In the genomic region with DNA sequence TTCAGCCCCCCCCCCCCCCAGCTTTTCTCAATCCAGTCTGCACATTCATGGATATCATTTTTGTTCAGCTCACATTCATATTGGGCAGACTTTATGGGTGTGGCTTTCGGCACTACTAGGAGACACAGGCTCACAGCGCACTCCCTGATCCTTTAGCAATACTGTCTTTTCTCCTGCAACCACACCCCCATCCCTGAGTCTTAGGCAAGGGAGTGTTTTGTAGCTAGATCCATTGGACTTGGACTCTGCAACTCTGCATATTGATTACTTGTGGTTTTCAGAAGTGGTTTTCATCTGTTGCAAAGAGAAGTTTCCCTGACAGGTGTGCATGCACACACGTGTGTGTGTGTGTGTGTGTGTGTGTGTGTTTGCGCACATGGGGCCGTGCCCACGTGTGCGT, we compare ENCODE assay signal across 14 mouse cellular contexts.
"Had no signal": no experiment of that assay in that cellular context is flagged by ENCODE, and none has a peak within 500 bp of the region (broad histone marks: within the 10 kb centered on the region; RNA-seq: fewer than 3 reads in every experiment).

No protein-coding gene starts in this region.

- H3K36me3 ChIP-seq: limb, embryonic 10.5 days; limb, embryonic 13.5 days; liver, embryonic 13.5 days had no signal

- H3K9me3 ChIP-seq: limb, embryonic 10.5 days; limb, embryonic 13.5 days; liver, embryonic 13.5 days; megakaryocyte, embryonic 14.5 days had no signal

- H3K4me3 ChIP-seq: layer of hippocampus, adult 2 months; limb, embryonic 10.5 days; limb, embryonic 13.5 days; liver, embryonic 13.5 days had no signal

- H3K4me2 ChIP-seq: liver, embryonic 13.5 days; lung, embryonic 14.5 days; midbrain, embryonic 11.5 days had no signal

- H3K9ac ChIP-seq: limb, embryonic 13.5 days; liver, embryonic 13.5 days; lung, embryonic 14.5 days had no signal

- H3K27me3 ChIP-seq: limb, embryonic 13.5 days; liver, embryonic 13.5 days; megakaryocyte, embryonic 14.5 days had no signal

- H3K27ac ChIP-seq: layer of hippocampus, adult 2 months; limb, embryonic 10.5 days; limb, embryonic 13.5 days had no signal

- DNase-seq: kidney, adult 18-20 months; kidney, adult 9 months; kidney, postnatal 25 days; layer of hippocampus, adult 9-11 months; liver, embryonic 13.5 days; lung, embryonic 14.5 days; midbrain, embryonic 14.5 days; right cerebral cortex, postnatal 4 days; thymus, postnatal 36 days had no signal
